Mouse (Mus musculus) heart, embryonic 10.5 days (tissue): Measurements from ENCODE around the gene Prr12. TPM values are rescaled to one million over a fixed set of nuclear protein-coding genes. Genes with fewer than 3 reads are reported as not detected.
"Not testable (repeated sequence)": the region's sequence is repeated elsewhere in the genome, so short reads cannot be mapped to it uniquely, and the experiment has no call there.

Source experiments
- DNase-seq: peaks from one replicate; pipeline ENCODE4 v3.0.0-alpha.2; 2017; ENCODE audit warnings: low spot score
- H3K27ac ChIP-seq: fragments of 300-500 bp; sonication (generic); 2 replicates; pipeline ENCODE4 v1.5.1; 2016; ENCODE audit warnings: mild to moderate bottlenecking
- H3K27me3 ChIP-seq: fragments of 300-500 bp; sonication (generic); 2 replicates; pipeline ENCODE4 v1.6.1; 2016; ENCODE audit warnings: mild to moderate bottlenecking; ENCODE audit not compliant: poor library complexity, insufficient read depth, severe bottlenecking
- H3K36me3 ChIP-seq: fragments of 300-500 bp; sonication (generic); 2 replicates; pipeline ENCODE4 v1.6.1; 2016; ENCODE audit warnings: mild to moderate bottlenecking, moderate library complexity
- H3K4me1 ChIP-seq: fragments of 300-500 bp; sonication (generic); 2 replicates; pipeline ENCODE4 v1.6.1; 2016; ENCODE audit warnings: mild to moderate bottlenecking
- H3K4me3 ChIP-seq: fragments of 300-500 bp; sonication (generic); 2 replicates; pipeline ENCODE4 v1.5.1; 2016; ENCODE audit warnings: mild to moderate bottlenecking, moderate library complexity
- H3K9me3 ChIP-seq: fragments of 300-500 bp; sonication (generic); 2 replicates; pipeline ENCODE4 v1.6.1; 2016; ENCODE audit warnings: mild to moderate bottlenecking, moderate library complexity
- WGBS: fragments of 180-500 bp; shearing (Covaris S2); methylation state at CpG from one replicate; pipeline ENCODE4 v1.1.7; 2016; 5-methylcytosine and 5-hydroxymethylcytosine counted together
- polyA plus RNA-seq: library from polyadenylated mRNA; unstranded; fragments of >200 nt; fragmentation: Nextera tagmentation; extraction: Ambion mirVana; gene quantifications from 2 replicates; pipeline ENCODE4 v1.2.1, GENCODE M21; 2016

The Prr12 gene
- polyA plus RNA-seq, result 8.8 and 13.3 TPM in 2 replicates

DNA sequence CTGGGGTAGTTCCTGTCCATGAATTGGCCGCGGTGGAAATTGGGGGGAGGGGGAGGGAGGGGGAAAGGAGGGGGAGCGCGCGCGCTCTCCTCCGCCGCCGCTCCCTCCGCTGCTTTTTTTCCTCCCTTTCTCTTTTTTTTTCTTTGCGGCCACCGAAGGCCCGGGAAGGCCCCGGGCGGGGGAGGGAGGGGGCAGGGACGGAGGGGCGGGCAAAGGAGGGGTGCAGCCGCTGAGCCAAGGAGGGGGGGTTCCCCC lies at the start of gene Prr12:
Gene Prr12 (minus strand): TSS at position 20 of the 255 bp plus-strand sequence.
- WGBS, result 0% methylated on average over 2 of the region's 18 CpGs
- H3K27ac ChIP-seq, result peak within 1 kb of the TSS; percentile 99
- peaks cover 52% of the 10 kb centered on the region for H3K4me1 ChIP-seq
- peak within 1 kb of the TSS; percentile 78 for H3K4me3 ChIP-seq
- H3K27me3 ChIP-seq, result no peaks in the 10 kb centered on the region
- no peak for DNase-seq
- H3K9me3 ChIP-seq, result no peaks in the 10 kb centered on the region
- H3K36me3 ChIP-seq, result peaks cover 37% of the 10 kb centered on the region

- Histone ChIP-seq H3K9me3 (no peaks in the 10 kb centered on the region), H3K36me3 (no peaks in the 10 kb centered on the region), H3K4me1 (peaks cover 20% of the 10 kb centered on the region), H3K27ac (no peak overlapping the region), H3K4me3 (no peak overlapping the region), H3K27me3 (no peaks in the 10 kb centered on the region)
- no peak for DNase-seq
- 81% methylated on average over 11 of the region's 11 CpGs for WGBS
Measured at GRCm38 (mm10) chr7:45102441-45102840, 49.8 kb upstream of the Prr12 start.

- H3K27ac ChIP-seq, result no peak overlapping the region
- WGBS, result 92% methylated on average over 6 of the region's 6 CpGs
Measured at GRCm38 (mm10) chr7:45100046-45100445, 47.4 kb upstream of the Prr12 start.

GRCm38 (mm10) chr7:45098541-45099240 lies 46.0 kb upstream of the Prr12 start:
- Histone ChIP-seq H3K4me3 (no peak overlapping the region), H3K36me3 (no peaks in the 10 kb centered on the region), H3K27ac (no peak overlapping the region), H3K27me3 (no peaks in the 10 kb centered on the region), H3K4me1 (peaks cover 21% of the 10 kb centered on the region), H3K9me3 (no peaks in the 10 kb centered on the region)
- DNase-seq, result no peak
- WGBS, result 81% methylated on average over 8 of the region's 8 CpGs

More at GRCm38 (mm10) chr7:45100046-45100445, 47.4 kb upstream of the Prr12 start:
- H3K4me1 ChIP-seq, result peaks cover 23% of the 10 kb centered on the region
- no peak for DNase-seq
- H3K27me3 ChIP-seq, result no peaks in the 10 kb centered on the region
- H3K9me3 ChIP-seq, result no peaks in the 10 kb centered on the region
- H3K4me3 ChIP-seq, result no peak overlapping the region
- no peaks in the 10 kb centered on the region for H3K36me3 ChIP-seq

DNA sequence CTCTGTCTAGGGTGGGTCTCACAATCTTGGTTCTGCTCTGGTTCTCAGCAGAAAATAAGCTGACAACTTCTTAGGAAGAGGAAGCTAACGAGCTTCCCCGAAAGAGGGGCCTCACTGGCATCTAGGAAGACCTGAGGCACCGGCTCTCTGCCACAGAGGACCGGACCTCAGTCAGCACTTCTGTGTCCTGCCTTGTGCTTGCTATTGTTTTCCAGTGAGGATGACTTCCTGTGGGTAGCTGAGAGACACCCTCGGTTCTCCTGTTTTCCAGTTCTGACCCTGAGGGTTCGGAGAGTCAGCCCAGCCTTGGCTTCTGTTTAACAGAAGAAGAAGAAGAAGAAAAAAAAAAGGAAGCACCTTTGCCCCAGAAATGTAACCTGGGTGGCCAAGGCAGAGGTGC lies 44.8 kb upstream of the Prr12 start:
- Histone ChIP-seq H3K27ac (no peak overlapping the region), H3K36me3 (no peaks in the 10 kb centered on the region), H3K4me3 (no peak overlapping the region), H3K4me1 (peaks cover 19% of the 10 kb centered on the region), H3K27me3 (no peaks in the 10 kb centered on the region), H3K9me3 (no peaks in the 10 kb centered on the region)
- DNase-seq, result no peak
- 50% methylated on average over 6 of the region's 6 CpGs for WGBS

GRCm38 (mm10) chr7:45095965-45096364 lies 43.3 kb upstream of the Prr12 start:
- not testable (repeated sequence) for H3K9me3 ChIP-seq, H3K4me3 ChIP-seq, H3K36me3 ChIP-seq, H3K27me3 ChIP-seq, DNase-seq, H3K27ac ChIP-seq
- peaks cover 27% of the 10 kb centered on the region for H3K4me1 ChIP-seq
- 91% methylated on average over 14 of the region's 14 CpGs for WGBS

DNA sequence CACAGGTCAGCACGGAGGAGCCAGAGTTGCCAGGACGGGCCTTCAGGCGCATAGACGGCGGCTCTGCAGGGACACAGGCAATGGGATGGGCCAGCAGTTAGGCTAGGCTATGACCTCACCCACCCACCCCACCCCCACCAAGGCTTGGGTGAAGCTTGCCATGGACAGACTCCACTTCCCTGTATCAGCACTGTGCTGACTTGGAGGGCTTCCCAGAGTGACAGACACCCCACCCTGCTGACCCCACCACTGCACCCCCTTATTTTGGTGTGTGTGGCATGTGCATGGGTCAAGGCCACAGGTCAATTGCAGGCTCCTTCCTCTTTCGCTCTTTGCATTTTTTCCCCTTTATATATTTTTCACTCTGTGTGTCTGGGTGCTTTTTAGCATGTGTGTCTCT lies 42.7 kb upstream of the Prr12 start:
- Histone ChIP-seq H3K9me3 (no peaks in the 10 kb centered on the region), H3K4me3 (no peak overlapping the region), H3K27ac (no peak overlapping the region), H3K36me3 (0 out of 2 replicates have a peak, but pooled peaks cover under 1% of the 10 kb centered on the region), H3K4me1 (peaks cover 33% of the 10 kb centered on the region), H3K27me3 (no peaks in the 10 kb centered on the region)
- WGBS, result 73% methylated on average over 6 of the region's 6 CpGs
- no peak for DNase-seq

DNA sequence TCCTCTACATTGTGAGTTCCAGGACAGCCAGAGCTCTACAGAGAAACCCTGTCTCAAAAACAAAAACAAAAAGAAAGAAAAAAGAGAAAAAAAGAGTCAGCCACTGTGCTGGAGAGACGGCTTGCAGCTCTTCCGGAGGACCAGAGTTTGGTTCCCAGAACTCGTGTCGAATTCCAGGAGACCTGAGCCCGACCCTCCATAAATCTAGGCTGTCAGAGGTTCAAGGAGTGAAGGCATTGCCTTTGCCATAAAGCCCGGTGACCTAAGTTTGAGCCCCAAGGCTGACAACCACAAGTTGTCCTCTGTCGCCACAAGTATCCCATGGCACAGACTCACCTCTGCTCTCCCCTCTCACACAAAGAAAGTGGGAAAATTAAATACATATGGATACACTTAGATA lies 41.4 kb upstream of the Prr12 start:
- no peak overlapping the region for H3K27ac ChIP-seq
- 0 out of 2 replicates have a peak, but pooled peaks cover 5% of the 10 kb centered on the region for H3K36me3 ChIP-seq
- DNase-seq, result no peak
- peaks cover 36% of the 10 kb centered on the region for H3K4me1 ChIP-seq
- WGBS, result 61% methylated on average over 7 of the region's 7 CpGs
- no peak overlapping the region for H3K4me3 ChIP-seq
- no peaks in the 10 kb centered on the region for H3K27me3 ChIP-seq
- no peaks in the 10 kb centered on the region for H3K9me3 ChIP-seq

- H3K27me3 ChIP-seq, result no peaks in the 10 kb centered on the region
- 32% methylated on average over 18 of the region's 18 CpGs for WGBS
- no peaks in the 10 kb centered on the region for H3K9me3 ChIP-seq
- peaks cover 9% of the 10 kb centered on the region for H3K36me3 ChIP-seq
- peak overlapping the region; percentile 74 for H3K27ac ChIP-seq
- no peak overlapping the region for H3K4me3 ChIP-seq
- peaks cover 36% of the 10 kb centered on the region for H3K4me1 ChIP-seq
- DNase-seq, result peak; percentile 80
Measured at GRCm38 (mm10) chr7:45093516-45093905, 40.8 kb upstream of the Prr12 start.

DNA sequence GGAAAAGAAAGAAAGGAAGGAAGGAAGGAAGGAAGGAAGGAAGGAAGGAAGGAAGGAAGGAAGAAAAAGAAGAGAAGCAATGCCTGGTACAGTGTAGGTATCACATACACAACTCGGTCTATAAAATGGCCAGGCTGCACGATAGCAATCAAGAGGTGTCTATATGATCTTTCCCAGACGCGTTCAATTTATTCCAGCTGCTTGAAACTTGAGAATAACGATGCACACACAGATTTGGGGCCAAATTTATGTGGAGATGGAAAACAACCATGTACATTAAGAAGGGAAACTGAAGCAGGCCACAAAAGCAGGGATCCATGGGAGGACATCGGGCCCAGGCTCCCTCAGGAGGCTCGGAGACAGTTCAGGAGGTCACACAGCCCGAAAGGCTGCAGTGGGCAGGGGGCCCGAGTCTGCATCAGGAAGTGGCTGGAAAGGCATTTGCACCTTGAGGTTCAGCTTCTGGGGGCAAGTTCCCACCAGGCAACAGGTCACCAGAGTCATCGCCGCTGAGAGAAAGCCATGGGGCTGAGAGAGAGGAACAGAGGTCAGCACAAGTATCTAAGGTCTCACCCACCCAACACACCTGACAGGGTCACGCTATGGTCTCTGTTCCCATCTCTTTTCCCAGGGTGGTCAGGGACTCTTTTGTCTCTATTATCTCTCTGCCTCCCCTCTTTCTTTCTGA lies 40.3 kb upstream of the Prr12 start:
- 59% methylated on average over 12 of the region's 12 CpGs for WGBS
- DNase-seq, result peak; percentile 78
- peaks cover 15% of the 10 kb centered on the region for H3K36me3 ChIP-seq
- peak overlapping the region; percentile 74 for H3K27ac ChIP-seq
- H3K4me3 ChIP-seq, result no peak overlapping the region
- H3K4me1 ChIP-seq, result peaks cover 36% of the 10 kb centered on the region
- H3K9me3 ChIP-seq, result no peaks in the 10 kb centered on the region
- H3K27me3 ChIP-seq, result no peaks in the 10 kb centered on the region

GRCm38 (mm10) chr7:45092048-45092447 lies 39.4 kb upstream of the Prr12 start, which contains the start of gene Rcn3:
Rcn3 (minus strand) TSS chr7:45092221.
- under 1% methylated on average over 16 of the region's 16 CpGs for WGBS
- Histone ChIP-seq H3K9me3 (no peaks in the 10 kb centered on the region), H3K4me1 (peaks cover 36% of the 10 kb centered on the region), H3K36me3 (peaks cover 24% of the 10 kb centered on the region), H3K27me3 (no peaks in the 10 kb centered on the region), H3K27ac (peak within 1 kb of the TSS; percentile 94), H3K4me3 (peak within 1 kb of the TSS; percentile 72)
- peak; percentile 99 for DNase-seq

- 0 out of 2 replicates have a peak, but pooled peaks cover 2% of the 10 kb centered on the region for H3K9me3 ChIP-seq
- peaks cover 31% of the 10 kb centered on the region for H3K36me3 ChIP-seq
- peak; percentile 83 for DNase-seq
- H3K27ac ChIP-seq, result peak overlapping the region; percentile 94
- peak overlapping the region; percentile 72 for H3K4me3 ChIP-seq
- peaks cover 36% of the 10 kb centered on the region for H3K4me1 ChIP-seq
- 10% methylated on average over 35 of the region's 35 CpGs for WGBS
- H3K27me3 ChIP-seq, result no peaks in the 10 kb centered on the region
Measured at GRCm38 (mm10) chr7:45091001-45091990, 38.6 kb upstream of the Prr12 start.
